Mouse (Mus musculus) myocyte (in vitro differentiated cells): ENCODE measurements at regions not wholly inside any gene's neighbourhood (a gene's known extent, or its start where the extent isn't known, plus 50 kb on each side); places are given as distances from the start of the nearest gene placed in this dataset.
A peak's percentile ranks its signal among the peaks of the same experiment; 100 is the strongest.
"Not testable (repeated sequence)": the region's sequence is repeated elsewhere in the genome, so short reads cannot be mapped to it uniquely, and the experiment has no call there.

Experiments
- H3K27me3 ChIP-seq: one replicate; pipeline ENCODE4 v1.6.1; 2011; ENCODE audit not compliant: control insufficient read depth, insufficient read depth, insufficient read length
- H3K36me3 ChIP-seq: one replicate; pipeline ENCODE4 v1.6.1; 2011; ENCODE audit not compliant: control insufficient read depth, insufficient read depth
- H3K4me2 ChIP-seq: one replicate; pipeline ENCODE4 v1.6.1; 2011; ENCODE audit warnings: low read depth, control low read depth
- H3K4me3 ChIP-seq: one replicate; pipeline ENCODE4 v1.5.1; 2011; ENCODE audit warnings: mild to moderate bottlenecking, control low read depth, moderate library complexity
- H3K79me2 ChIP-seq: one replicate; pipeline ENCODE4 v1.6.1; 2011; ENCODE audit not compliant: control insufficient read depth, insufficient read depth
- H3ac ChIP-seq: one replicate; pipeline ENCODE4 v1.6.1; 2011; ENCODE audit not compliant: control insufficient read depth, insufficient read length
- CEBPB ChIP-seq: IDR thresholded peaks from 2 replicates; pipeline ENCODE4 v1.6.1; 2011; ENCODE audit warnings: mild to moderate bottlenecking, moderate library complexity; ENCODE audit not compliant: poor library complexity, insufficient read depth, severe bottlenecking
- E2F4 ChIP-seq: IDR thresholded peaks from one replicate; pipeline ENCODE4 v1.6.1; 2011; ENCODE audit warnings: mild to moderate bottlenecking, control low read depth, moderate library complexity; ENCODE audit not compliant: insufficient read depth
- MAX ChIP-seq: IDR thresholded peaks from one replicate; pipeline ENCODE4 v1.6.1; 2011; ENCODE audit warnings: low read depth, mild to moderate bottlenecking, control low read depth
- MYOD1 ChIP-seq, 3 experiments: IDR thresholded peaks; one replicate each; pipeline ENCODE4 v1.6.1; 2011; ENCODE audit warnings: control low read depth in 2 of 3, low read depth in 2 of 3, mild to moderate bottlenecking in 2 of 3, moderate library complexity in 1 of 3; ENCODE audit not compliant: insufficient read length in 2 of 3, control insufficient read depth in 1 of 3
- MYOG ChIP-seq, 3 experiments: IDR thresholded peaks; one replicate each; pipeline ENCODE4 v1.6.1; 2011; ENCODE audit warnings: control low read depth in 2 of 3, low read depth in 2 of 3, mild to moderate bottlenecking in 2 of 3; ENCODE audit not compliant: insufficient read length in 2 of 3, control insufficient read depth in 1 of 3, insufficient read depth in 1 of 3
- POLR2A ChIP-seq: IDR thresholded peaks from one replicate; pipeline ENCODE4 v1.6.1; 2011; ENCODE audit warnings: low read depth, mild to moderate bottlenecking, control low read depth, moderate library complexity; ENCODE audit not compliant: insufficient read length
- POLR2AphosphoS2 ChIP-seq: IDR thresholded peaks from one replicate; pipeline ENCODE4 v1.6.1; 2011; ENCODE audit warnings: low read depth, control low read depth; ENCODE audit not compliant: insufficient read length
- REST ChIP-seq: IDR thresholded peaks from one replicate; pipeline ENCODE4 v1.6.1; 2011; ENCODE audit warnings: mild to moderate bottlenecking, control low read depth, moderate library complexity; ENCODE audit not compliant: insufficient read depth, insufficient read length
- SRF ChIP-seq: IDR thresholded peaks from one replicate; pipeline ENCODE4 v1.6.1; 2011; ENCODE audit warnings: low read depth; ENCODE audit not compliant: control insufficient read depth, insufficient read length
- TCF12 ChIP-seq: IDR thresholded peaks from one replicate; pipeline ENCODE4 v1.6.1; 2011; ENCODE audit warnings: mild to moderate bottlenecking, control low read depth; ENCODE audit not compliant: poor library complexity, insufficient read depth, severe bottlenecking
- TCF3 ChIP-seq: IDR thresholded peaks from one replicate; pipeline ENCODE4 v1.6.1; 2011; ENCODE audit warnings: low read depth, control low read depth; ENCODE audit not compliant: insufficient read length
- USF1 ChIP-seq: IDR thresholded peaks from one replicate; pipeline ENCODE4 v1.6.1; 2011; ENCODE audit warnings: low read depth, mild to moderate bottlenecking, control low read depth, moderate library complexity

DNA sequence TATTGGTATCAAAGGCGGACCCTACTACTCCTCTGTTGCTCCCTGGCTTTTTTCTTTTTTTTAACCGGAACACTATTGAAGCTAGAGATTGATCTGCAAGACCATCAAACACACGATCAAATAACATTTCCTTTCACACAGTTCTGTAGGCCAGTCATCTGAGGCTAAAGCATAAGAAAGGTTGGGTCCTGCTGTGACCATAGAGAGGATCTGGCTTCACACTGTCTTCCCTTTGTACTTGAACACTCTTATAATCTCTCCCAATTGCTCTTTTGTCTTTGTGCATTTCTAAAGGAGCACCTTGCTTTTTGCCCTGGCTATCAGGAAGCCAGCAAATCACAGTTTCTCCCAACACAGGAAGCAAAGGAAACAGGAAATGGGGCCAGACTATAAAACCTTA lies 76.8 kb upstream of the Zcchc13 start:
- H3K27me3 ChIP-seq = no peaks in the 10 kb centered on the region
- no peaks in the 10 kb centered on the region for H3K79me2 ChIP-seq
- H3K4me3 ChIP-seq = no peak overlapping the region
- H3K36me3 ChIP-seq = no peaks in the 10 kb centered on the region
- no peak overlapping the region for H3K4me2 ChIP-seq
- H3ac ChIP-seq = no peak overlapping the region
- TF ChIP-seq SRF (no peak), POLR2A (no peak), TCF3 (no peak), MYOD1 (IDR thresholded peaks at IDR 0.05; ENCODE audit: control insufficient read depth in 1 of 3, insufficient read length in 2 of 3, low read depth in 2 of 3) (no peak), REST (no peak), MYOG (IDR thresholded peaks at IDR 0.05; ENCODE audit: control insufficient read depth in 1 of 3, insufficient read depth in 1 of 3, insufficient read length in 2 of 3, low read depth in 2 of 3) (no peak), E2F4 (no peak), MAX (no peak), POLR2AphosphoS2 (no peak), TCF12 (no peak), CEBPB (no peak), USF1 (no peak)

DNA sequence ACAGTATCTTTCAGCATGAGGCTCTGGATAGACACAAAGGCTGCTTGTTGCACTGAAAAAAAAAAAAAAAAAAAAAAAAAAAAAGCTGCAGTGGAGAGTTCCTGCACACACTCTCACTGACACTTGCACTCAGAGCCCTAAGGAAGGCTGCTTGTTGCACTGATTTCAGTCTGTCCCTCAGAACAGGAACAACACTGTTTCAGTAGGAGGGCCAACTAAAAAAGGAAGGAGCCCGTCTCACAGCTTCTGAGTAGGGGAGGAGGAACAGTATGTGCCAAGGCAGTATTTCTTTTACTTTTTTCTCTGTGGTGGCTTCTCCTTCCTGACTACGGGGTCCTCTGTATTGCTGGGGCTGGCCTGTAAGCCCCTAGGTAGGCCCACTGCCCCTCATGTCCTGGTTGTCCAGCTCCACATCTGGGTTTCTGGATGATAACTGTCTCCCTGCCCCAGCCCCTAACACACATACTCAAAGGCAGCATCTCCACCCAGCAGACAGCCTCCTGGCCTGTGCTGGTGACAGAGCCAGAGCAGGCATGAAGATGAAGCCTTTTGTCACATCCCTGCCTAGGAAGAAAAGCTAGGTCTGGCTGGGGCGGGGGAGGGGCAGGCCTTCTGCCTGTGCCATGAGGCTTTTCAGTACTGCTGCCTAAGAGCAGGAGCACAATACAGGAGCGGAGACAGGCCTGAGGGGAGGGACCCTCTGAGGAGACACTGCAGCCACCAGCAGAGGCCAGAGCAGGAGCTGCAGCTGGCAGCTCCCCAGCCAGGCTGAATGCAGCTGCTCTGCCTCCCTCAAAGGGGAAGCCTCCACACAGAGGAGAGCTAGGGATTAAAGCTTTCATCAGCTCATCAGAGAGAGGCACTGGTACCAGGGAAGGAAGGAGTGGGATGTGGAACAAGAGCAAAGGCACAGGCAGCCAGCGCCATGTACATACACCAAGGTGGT lies 75.1 kb upstream of the Zcchc13 start:
- not testable (repeated sequence) for H3K4me3 ChIP-seq, H3K27me3 ChIP-seq, H3ac ChIP-seq, H3K36me3 ChIP-seq, H3K79me2 ChIP-seq
- TF ChIP-seq MYOG (IDR thresholded peaks at IDR 0.05; ENCODE audit: control insufficient read depth in 1 of 3, insufficient read depth in 1 of 3, insufficient read length in 2 of 3, low read depth in 2 of 3) (peak in 2 of 3 experiments; percentile 3 to 44), MYOD1 (IDR thresholded peaks at IDR 0.05; ENCODE audit: control insufficient read depth in 1 of 3, insufficient read length in 2 of 3, low read depth in 2 of 3) (peak; percentile 17 to 48 (median 22))
- peak overlapping the region; percentile 22 for H3K4me2 ChIP-seq

DNA sequence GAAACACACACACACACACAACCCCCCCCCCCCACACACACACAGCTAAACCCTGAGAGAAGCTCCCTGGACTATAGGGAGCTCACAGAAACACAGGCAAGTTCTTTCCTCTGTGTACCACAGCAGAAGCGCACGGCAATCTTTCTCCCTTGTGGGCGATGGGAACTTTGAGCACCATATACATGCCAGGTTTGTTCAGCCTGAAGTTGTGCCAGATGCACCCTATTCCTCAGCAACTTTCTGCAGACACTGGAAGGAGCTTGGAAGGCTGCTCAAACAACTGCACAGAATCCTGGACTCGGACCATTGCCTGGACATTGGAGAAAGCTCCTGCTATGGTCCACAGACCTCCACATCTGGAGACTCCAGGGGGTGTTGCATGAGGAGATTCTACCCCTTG lies 74.3 kb upstream of the Zcchc13 start:
- H3K36me3 ChIP-seq = no peaks in the 10 kb centered on the region
- no peak overlapping the region for H3ac ChIP-seq
- TF ChIP-seq CEBPB = no peak
- TF ChIP-seq POLR2AphosphoS2 = no peak
- no peak for TF ChIP-seq SRF
- no peak for TF ChIP-seq MYOD1 (IDR thresholded peaks at IDR 0.05; ENCODE audit: control insufficient read depth in 1 of 3, insufficient read length in 2 of 3, low read depth in 2 of 3)
- TF ChIP-seq REST = no peak
- no peak for TF ChIP-seq TCF12
- no peak for TF ChIP-seq POLR2A
- TF ChIP-seq MAX = no peak
- no peak for TF ChIP-seq USF1
- no peak for TF ChIP-seq MYOG (IDR thresholded peaks at IDR 0.05; ENCODE audit: control insufficient read depth in 1 of 3, insufficient read depth in 1 of 3, insufficient read length in 2 of 3, low read depth in 2 of 3)
- TF ChIP-seq TCF3 = no peak
- no peak for TF ChIP-seq E2F4
- H3K27me3 ChIP-seq = no peaks in the 10 kb centered on the region
- H3K4me2 ChIP-seq = peak overlapping the region; percentile 22
- H3K4me3 ChIP-seq = no peak overlapping the region
- no peaks in the 10 kb centered on the region for H3K79me2 ChIP-seq

DNA sequence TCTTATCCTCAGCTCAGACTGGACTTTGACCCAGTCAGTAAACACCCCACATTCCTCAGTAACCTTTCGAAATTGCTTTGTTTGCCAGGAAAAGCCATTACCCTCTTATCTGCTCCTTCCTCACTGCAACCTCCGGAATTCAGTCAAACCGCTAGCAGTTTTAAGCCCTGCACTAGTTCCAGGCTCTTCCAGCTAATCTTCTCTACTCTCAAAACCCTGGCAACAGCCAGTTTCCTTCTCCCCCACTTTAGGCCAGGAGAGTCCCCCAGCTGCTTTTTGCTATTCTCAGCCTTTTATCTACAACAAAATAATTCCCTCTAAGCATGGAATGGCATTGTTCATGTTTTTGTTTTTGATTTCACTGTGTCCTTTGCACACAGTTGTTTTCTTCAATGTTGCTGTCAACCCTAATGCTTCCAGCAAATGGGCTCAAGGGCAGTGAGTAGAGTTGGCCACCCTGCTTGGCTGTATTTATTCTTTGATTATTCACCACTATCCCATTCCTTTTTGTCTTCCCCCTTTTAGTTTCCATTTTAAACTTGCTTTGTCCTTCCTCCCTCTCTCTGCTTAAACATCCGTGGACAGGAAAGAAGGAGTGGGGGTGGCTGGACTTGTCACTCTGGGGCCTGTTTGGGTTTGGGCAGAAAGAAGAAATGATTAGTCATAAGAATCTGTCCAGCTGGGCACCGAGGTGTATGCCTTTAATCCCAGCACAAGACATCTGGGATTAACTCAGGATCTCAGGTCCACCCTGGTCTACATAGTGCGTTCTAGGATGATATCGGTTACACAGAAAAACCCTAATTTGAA lies 73.5 kb upstream of the Zcchc13 start:
- H3K36me3 ChIP-seq = no peaks in the 10 kb centered on the region
- no peak for TF ChIP-seq TCF12
- TF ChIP-seq MYOG (IDR thresholded peaks at IDR 0.05; ENCODE audit: control insufficient read depth in 1 of 3, insufficient read depth in 1 of 3, insufficient read length in 2 of 3, low read depth in 2 of 3) = no peak
- TF ChIP-seq POLR2AphosphoS2 = no peak
- TF ChIP-seq TCF3 = no peak
- TF ChIP-seq E2F4 = no peak
- TF ChIP-seq MAX = no peak
- TF ChIP-seq POLR2A = no peak
- no peak for TF ChIP-seq MYOD1 (IDR thresholded peaks at IDR 0.05; ENCODE audit: control insufficient read depth in 1 of 3, insufficient read length in 2 of 3, low read depth in 2 of 3)
- TF ChIP-seq SRF = no peak
- no peak for TF ChIP-seq CEBPB
- TF ChIP-seq USF1 = no peak
- no peak for TF ChIP-seq REST
- H3K27me3 ChIP-seq = no peaks in the 10 kb centered on the region
- no peaks in the 10 kb centered on the region for H3K79me2 ChIP-seq
- no peak overlapping the region for H3ac ChIP-seq
- no peak overlapping the region for H3K4me3 ChIP-seq
- peak overlapping the region; percentile 22 for H3K4me2 ChIP-seq
